Mouse (Mus musculus): ENCODE results near the gene Trip13.

Trip13 gene

DNA sequence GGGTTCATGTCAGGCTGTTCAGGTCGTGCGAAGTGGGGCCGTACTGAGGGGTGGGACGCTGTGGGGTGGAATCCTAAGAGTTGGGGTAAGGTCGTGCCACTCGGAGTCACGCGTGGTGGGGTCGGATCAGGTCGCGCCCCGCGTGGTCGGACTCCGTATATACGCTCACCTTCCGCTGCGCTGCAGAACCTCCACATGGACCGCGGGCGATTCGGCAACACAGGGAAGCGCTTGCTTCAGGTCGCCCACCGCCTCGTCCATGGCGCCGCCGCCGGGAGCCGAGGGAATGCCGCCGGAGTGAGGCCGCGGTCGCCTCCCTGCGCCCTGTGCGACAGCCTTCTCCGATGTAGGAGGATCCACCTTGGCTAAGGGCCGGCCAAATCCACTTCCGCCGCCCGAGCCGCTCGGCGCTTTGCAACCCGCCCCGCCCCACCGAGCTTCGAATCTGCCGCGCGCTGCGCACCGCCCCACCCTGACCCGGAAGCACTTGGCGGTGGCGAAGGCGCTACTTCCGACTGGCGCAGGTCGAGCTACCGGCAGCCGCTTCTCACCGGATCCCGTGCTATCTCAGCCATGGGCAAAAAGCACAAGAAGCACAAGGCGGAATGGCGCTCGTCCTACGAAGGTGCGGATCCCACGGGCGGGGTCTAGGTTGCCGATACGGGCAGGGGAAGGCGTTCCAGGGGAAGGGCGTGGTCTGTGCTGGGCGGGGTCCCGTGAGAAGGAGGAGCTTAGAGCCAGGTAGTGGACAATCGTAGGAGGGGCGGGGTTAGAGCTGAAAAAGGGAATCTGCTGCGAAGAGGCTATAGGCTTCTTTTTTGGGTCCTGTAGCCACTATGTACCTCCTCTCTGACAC is at the start of gene Trip13, which contains the start of gene Brd9:
TSS of gene Trip13 (minus strand) at position 464 of the 856 bp plus-strand sequence.
TSS of gene Brd9 (plus strand) at position 491 of the 856 bp plus-strand sequence.
- in situ Hi-C loops (cut with MboI, MseI) = no loop called here

DNA sequence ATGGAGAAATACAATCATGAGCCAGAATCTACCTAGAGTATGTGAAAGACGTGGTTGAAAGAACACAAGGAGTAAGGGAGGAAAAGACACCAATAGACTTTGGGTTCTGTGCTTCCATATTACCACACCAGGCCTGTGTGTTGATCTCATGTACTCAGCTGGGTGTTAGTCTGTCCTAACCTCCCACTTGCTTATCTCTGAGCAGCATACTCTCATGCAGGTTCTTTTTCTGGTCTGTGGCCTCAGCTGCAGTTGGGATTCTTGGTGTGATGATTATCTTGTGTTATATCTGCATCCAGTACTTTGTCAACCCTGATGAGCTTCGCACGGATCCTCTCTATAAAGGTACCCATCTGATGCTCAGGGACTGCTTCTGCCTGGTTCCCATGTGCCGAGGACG is 39.4 kb upstream of the Trip13 start:
- in situ Hi-C loops (cut with MboI, MseI) = no loop called here

DNA sequence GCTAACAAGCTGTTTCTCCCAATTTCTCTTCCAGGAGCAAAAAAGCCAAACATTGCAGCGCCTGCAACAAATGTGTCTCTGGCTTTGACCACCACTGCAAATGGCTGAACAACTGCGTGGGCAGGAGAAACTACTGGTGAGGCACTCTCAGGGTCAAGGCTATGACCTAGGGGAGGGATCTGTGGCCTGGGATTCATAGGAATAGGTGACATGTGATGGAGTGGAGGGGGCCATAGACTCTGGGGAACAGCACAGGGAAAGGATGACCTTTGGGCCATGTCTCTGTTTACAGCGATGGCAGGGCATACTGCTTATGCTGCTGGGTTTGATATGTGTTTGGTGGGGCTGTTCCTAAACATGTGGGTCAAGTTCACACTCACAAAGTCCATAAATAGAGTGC is 36.9 kb upstream of the Trip13 start:
- in situ Hi-C loops (cut with MboI, MseI) = no loop called here

DNA sequence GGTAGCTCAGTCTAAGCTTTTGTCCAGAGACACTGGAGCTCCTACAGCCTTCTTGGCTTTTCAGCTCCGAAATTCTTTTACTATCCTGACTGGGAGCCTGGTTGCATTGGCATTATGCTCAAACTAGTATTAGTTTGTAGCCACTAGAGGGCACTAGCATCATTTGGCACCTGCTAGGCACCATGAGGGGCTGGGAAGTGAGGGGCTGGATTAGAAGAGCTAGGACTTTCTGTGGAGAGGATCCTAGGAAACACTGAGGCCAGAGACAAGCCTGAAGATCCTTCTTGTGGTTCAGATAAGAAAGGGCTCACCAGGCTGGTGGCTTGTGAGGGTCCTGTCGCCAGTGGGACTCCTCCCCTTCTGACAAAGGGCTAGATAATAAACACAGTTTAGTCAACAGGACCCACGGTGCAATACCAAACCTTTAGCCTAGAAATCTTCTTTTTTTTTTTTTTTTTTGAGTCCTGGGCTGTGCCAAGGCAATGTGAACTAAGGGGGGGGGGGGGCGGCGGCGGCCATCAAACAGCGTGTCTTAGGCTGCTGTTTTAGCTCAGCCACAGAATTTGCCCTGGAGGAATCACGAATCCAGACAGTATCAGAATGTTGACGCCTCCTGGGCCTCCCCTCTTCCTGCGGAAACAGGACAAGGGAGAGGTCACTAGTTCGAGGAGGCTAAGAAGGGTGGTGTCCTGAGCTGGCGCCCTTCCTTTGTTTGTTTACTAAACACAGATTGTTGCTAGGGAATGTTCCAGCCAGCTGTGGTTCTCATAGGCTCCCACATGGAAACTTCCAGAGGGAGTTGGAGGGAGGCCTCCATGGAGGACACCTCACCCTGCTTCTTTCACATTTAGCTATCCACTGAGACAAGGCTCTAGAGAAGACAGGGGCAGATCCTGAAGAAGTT is 33.2 kb upstream of the Trip13 start:
- in situ Hi-C loops (cut with MboI, MseI) = no loop called here

DNA sequence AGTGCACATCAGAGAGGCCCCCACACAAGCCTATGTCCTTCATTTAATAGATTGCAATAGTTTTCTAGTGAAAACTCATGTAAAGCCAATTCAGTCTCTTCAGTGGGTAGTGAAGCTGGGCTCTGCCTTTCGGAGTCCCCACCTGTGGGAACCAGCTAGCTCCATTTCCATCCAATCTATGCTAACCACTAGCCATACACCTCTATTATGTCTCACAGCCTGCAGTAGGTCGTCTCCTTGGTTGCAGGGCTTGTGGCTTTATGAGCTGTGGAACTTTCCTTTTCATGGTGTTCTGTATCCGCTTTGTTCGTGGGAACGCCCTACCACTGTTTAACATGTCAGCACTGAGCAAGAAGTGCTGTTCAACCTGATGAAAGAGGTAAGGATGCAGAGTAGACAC is 26.0 kb upstream of the Trip13 start, which contains the start of gene Zdhhc11:
TSS of gene Zdhhc11 (plus strand) at position 301 of the 400 bp plus-strand sequence.
- in situ Hi-C loops (cut with MboI, MseI) = no loop called here

DNA sequence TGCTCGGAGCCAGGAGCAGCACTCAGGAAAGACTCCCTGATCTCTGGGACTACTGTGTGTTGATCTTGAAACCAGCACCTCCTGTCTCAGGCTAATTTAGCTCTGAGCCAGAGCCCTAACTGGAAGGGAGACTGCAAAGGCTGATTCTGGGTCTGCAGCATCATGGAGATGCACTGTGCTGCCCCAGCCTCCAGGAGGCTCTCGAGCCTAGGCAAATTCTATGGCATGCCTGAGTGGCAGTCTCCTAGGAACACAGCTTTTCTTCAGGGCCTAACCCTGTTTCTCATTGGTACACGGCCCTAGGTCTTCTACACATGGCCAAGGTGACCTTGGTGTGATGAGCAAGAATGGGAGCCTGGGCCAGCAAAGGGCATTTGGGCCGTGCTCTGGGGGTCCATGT is 23.6 kb upstream of the Trip13 start:
- in situ Hi-C loops (cut with MboI, MseI) = no loop called here

DNA sequence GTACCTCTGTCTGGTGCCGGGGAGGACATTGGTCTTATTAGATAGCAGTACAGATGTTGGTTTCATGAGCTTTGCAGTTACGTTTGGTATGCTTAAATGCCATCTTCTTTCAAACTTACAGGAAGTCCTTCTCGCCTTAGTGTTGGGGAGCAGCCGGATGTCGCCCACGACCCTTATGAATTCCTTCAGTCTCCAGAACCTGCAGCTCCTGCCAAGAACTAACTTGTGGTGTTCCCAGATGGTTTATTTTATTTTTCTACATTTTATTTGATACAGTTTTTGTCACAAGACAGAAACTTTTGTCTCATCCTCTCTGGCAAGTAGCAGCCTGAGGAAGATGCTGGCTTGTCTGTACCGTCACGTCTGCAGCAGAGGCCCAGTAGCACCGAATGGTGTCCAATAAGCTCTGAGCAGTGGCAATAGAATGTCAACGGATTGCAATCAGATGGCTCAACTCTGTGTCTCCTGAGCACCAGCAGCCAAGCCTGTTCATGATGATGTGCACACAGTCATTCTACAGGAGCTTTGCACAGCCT is 22.6 kb upstream of the Trip13 start:
- in situ Hi-C loops (cut with MboI, MseI) = no loop called here

DNA sequence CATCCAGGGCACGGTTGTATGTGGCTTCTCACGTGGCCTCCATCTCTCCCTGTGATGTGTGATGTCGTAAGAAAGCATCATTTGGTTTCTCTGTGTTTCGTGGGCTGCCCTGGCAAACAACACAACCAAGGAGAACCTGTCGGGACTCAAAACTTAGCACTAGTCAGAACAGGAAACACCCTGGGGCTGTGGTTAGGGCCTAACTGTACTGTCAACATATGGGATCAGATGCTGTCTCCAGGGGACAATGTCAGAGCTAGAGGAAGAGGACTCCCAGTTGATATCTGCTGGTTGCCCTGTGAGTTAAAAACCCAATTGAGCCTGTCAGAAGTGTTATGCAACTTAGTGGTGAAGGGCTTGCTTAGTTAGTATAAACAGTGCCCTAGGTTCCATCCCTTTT is 17.9 kb upstream of the Trip13 start:
- in situ Hi-C loops (cut with MboI, MseI) = no loop called here

DNA sequence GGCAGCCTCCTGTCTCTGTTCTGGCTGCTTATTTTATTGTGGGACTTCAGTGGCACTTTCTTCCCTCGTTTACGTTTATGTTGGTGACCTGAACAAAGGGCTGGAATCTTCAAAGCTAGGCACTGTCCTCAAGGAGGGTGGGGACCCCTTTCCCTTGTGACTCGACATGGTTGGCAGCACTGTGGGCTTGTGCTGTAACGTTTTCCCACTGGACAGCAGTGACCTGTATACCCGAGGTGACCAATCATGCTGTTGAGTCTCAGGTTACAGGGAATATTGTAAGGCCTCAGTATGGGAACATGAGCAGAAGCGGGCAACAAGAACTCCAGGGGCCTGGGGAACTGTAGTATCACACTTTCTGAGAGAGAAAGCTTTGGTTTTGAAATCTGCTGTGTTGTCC is 17.1 kb upstream of the Trip13 start:
- in situ Hi-C loops (cut with MboI, MseI) = no loop called here

DNA sequence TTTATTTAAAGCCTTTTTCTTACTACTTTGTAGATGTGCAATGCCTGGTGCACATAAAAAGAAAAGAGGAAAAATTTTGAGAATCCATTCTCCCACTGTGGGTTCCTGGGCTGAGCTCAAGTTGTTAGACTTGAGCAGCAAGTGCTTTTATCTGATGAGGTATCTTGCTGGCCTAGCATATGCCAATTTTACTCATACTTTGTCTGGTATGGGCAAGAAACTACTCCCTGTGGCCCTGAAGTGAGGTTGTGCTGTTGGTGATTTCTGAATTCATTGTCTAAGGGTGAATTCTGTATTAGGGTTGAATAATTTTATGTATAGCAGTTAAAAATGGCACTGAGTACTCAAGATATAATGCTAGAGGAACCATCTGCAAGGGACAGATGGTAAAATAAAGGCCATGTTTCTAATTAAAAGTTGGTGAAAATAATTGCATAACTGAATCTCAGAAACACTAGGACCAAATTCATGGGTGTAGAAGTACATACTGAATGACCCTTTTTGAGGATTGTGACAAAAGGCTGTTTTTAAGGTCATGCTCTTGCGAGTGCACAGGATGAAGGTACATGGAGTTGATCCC is 16.1 kb upstream of the Trip13 start:
- in situ Hi-C loops (cut with MboI, MseI) = no loop called here

DNA sequence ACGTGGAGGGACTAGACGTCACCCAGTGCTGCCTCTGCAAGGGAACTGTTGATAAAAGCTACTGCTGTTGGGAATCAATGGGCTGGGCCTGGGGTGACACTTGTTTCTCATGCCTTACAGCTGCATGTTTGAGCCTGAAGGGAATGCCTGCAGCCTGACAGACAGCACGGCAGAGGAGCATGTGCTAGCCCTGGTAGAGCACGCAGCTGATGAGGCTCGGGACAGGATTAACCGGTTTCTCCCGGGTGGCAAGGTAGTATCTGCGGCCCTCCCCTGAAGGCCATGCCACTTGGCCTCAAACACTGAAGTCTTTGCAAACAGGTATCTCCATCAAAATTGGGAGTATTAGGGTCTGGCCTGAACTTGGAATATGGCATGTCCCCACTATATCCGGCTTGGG is 7.0 kb upstream of the Trip13 start:
- in situ Hi-C loops (cut with MboI, MseI) = no loop called here

DNA sequence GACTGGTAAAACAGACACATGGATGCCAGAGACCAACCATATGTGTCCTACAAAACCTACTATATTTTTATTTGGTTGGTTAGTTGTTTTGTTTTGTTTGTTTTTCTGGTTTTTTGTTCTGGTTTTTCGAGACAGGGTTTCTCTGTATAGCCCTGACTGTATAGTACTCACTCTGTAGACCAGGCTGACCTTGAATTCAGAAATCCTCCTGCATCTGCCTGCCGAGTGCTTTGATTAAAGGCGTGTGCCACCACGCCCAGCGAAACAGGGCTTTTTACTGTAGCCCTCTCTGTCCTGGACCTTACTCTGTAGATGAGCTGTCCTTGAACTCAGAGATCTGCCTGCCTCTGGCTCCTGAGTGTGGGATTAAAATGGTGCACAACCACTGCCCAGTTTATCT is 1.5 kb upstream of the Trip13 start:
- in situ Hi-C loops (cut with MboI, MseI) = no loop called here

DNA sequence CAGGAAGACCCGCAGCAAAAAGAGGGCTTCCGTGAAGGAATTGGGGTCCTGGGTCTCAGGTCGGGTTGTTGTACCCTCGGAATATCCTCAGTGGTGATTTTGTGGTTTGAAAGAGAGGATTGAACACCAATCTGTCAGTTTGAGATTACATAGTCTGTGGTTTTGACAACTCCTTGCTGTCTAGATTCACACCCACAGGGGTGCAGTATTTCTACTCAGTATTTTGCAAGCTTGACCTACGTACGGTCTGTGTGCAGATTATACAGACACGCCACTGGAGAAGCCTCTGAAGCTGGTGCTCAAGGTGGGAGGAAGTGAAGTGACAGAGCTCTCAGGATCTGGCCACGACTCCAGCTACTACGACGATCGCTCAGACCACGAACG is 585 bp upstream of the Trip13 start:
- in situ Hi-C loops (cut with MboI, MseI) = no loop called here

DNA sequence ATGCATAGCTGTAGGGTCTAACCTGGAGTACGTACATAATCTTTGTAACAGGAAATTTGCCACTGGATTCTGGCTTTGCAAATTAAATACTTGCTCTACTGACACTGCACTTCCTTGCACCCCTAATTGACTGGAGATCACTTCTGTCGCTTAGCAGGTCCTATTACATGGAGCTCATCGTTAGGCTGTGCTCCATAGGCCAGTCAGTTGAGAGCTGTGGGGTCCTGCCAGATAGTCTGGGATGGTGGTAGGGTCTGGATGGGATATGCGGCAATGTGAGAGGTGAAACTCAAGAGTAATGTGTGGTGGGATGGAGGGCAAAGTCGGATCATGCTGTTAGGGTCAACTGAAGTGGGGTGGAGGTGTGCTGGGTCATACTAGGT is 655 bp downstream of the Trip13 start:
- in situ Hi-C loops (cut with MboI, MseI) = no loop called here

DNA sequence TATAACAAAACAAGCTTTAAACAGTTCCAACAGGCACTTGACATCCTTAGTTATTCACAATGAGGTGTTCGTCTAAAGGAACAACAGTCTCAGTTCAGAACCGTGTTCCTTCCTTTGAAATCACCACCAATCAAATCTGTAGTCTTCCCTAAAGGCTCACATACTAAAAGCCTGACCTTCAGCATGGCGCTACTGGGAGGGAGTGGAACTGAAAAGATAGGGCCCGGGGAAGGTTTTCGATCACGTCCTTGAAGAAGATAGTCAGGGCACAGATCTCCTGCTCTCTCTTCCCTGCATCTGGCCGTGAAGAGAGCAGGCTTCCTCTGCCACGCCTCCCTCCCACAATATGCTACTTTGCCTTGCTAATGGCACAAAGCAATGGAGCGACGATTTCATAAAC is 5.4 kb downstream of the Trip13 start:
- in situ Hi-C loops (cut with MboI, MseI) = no loop called here

DNA sequence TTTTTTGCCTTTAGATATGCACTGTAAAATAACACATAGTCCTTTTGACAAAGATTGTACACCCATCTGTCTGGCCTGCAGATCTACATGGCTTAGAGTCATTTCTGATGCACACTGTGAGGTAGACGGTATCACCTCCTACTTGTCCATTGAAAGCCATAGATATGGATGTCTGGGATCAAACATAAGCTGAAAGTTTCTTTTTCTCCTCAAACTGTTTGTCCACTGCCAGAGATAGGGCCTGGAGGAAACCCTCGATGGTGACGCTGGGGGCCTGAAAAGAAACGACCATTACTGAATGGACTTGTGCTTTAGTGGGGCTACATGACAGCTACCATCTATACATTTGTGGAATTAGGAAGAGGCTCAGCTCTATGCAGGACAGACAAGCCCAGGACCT is 24.5 kb downstream of the Trip13 start:
- in situ Hi-C loops (cut with MboI, MseI) = no loop called here

DNA sequence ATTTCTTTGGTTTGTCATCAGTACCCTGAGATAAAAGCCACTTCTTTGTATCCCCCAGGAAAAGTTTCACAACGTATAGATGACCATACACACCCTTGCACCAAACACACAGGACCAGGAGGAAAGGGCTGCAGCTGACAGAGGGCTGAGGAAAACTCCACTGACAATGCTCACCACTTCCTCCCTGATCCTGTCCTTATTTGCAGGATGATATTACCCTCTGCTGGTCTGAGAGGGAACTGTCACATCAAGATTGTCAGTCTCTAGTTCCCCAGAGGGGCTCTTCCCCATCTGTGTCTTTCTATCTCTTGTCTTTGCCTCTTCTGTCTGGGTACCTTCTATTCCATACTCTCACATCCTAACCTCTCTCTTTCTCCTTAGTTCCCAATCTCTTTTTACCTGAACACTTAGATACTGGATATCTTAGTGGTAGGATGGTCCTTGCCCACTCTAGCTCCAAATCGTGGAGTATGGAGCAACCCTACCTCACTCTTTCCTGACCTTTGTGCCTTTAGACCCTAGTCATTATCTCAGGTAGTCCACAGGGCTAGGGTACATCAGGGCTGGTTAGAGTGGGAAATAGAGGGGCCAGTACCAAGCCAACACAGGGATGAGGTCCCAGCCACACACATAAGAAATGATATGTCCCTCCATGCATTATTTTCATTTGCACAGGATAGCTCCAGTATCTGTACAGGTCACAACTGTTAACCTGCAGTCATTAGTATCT is 29.7 kb downstream of the Trip13 start:
- in situ Hi-C loops (cut with MboI, MseI) = loop anchor here (5.0 kb wide), 1 partner anchor 181 kb away; no protein-coding TSS in a partner anchor

DNA sequence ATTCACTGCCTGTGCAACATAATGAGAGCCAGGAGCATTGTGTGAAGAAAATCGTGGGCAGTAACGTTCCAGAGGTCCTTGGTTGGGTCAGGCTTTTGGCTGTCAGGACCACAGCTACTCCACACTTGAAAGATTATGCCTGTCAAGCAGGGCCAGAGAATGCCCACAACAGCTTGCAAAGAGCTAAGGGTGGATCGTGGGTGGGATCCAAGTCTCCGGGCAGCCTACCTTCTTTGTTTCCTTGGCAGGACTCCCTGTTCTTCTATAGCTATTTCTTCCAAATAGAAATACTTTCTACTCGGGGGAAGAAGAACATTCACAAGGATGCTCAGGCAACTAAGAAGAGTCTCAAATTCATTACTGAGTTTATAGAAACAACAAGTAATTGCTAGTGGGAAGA is 30.4 kb downstream of the Trip13 start:
- in situ Hi-C loops (cut with MboI, MseI) = loop anchor here (5.0 kb wide), 1 partner anchor 180 kb away; no protein-coding TSS in a partner anchor

DNA sequence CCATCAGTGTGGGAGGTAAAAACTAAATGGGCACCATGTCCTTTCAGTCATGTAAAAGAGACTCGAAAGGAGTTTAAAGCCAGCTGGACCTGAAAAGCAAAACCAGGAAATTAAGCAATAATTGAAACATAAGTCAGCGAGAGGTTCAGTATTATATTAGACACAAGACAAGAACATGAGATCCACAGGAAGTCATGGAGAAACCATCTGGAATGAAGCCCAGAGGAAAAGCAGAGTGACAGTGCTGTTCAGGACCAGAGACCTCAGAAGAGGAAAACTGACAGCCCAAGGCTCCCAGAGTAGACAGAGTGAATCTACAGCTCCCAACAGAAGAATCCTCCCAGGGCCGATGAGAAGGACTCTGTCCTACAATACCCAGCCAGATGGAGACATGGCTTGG is 40.0 kb downstream of the Trip13 start:
- in situ Hi-C loops (cut with MboI, MseI) = loop anchor here (5.0 kb wide), 1 partner anchor 35 kb away; no protein-coding TSS in a partner anchor

DNA sequence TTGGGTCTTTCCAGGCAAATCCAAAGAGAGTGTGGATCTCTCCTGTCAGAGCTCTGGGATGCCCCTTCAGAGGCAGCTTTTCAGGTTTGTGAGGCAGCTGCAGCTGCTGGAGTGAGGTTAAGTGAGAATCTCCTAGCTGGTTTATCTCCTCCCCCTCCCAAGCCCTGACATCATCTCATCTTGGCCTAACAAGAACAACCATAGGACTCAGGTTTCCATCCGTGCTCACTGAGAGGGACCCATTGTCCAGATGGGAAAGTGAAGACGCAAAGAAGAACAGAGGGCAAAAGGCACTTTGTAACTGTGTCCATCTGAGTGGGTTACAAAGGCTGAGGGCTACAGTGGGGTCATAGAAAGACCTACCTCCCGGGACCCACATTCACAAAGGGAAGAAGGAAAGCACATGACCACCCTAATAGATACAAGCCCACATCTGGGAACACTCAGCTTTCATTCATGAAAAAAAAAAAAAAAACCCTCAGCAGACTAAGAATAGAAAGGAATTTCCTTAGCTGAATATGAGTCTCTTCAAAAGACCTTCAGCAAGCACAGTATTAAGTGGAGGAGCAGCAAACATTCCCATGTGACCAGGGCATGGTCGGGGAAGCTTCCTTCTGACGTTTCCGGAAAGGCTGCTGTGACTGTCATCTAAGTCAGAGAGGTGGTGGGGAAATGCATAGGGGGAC is 44.9 kb downstream of the Trip13 start:
- in situ Hi-C loops (cut with MboI, MseI) = no loop called here

Data from T-helper 2 cell (primary cell).